Mouse (Mus musculus) intestine, postnatal 0 days (tissue): ENCODE results near the gene D430041D05Rik. TPM values are rescaled to one million over a fixed set of nuclear protein-coding genes. Genes with fewer than 3 reads are reported as not detected.

Experiments used
- ATAC-seq: fragments of 200-750 bp; cut with Nextera tagmentation; 2 replicates; pipeline ENCODE4 v1.8.0; 2017; ENCODE audit warnings: mild to moderate bottlenecking, moderate TSS enrichment, moderate library complexity
- H3K27ac ChIP-seq: fragments of 300-500 bp; sonication (generic); 2 replicates; pipeline ENCODE4 v1.5.1; 2014; ENCODE audit warnings: mild to moderate bottlenecking, low read depth, low read length, moderate library complexity
- H3K27me3 ChIP-seq: fragments of 300-500 bp; sonication (generic); replicated peaks from 2 replicates; pipeline ENCODE4 v1.6.1; 2014; ENCODE audit warnings: low read length, mixed read lengths; ENCODE audit not compliant: control insufficient read depth, insufficient read depth
- H3K36me3 ChIP-seq: fragments of 300-500 bp; sonication (generic); 2 replicates; pipeline ENCODE4 v1.6.1; 2014; ENCODE audit warnings: mild to moderate bottlenecking, moderate library complexity; ENCODE audit not compliant: control insufficient read depth, insufficient read depth
- H3K4me1 ChIP-seq: fragments of 300-500 bp; sonication (generic); replicated peaks from 2 replicates; pipeline ENCODE4 v1.6.1; 2014; ENCODE audit warnings: antibody characterized with exemption, low read length, mixed read lengths; ENCODE audit not compliant: control insufficient read depth, insufficient read depth
- H3K4me2 ChIP-seq: fragments of 300-500 bp; sonication (generic); replicated peaks from 2 replicates; pipeline ENCODE4 v1.6.1; 2014; ENCODE audit warnings: low read depth, mild to moderate bottlenecking, moderate library complexity
- H3K4me3 ChIP-seq: fragments of 300-500 bp; sonication (generic); 2 replicates; pipeline ENCODE4 v1.5.1; 2014; ENCODE audit warnings: low read depth, low read length
- H3K9ac ChIP-seq: fragments of 300-500 bp; sonication (generic); 2 replicates; pipeline ENCODE4 v1.6.1; 2014; ENCODE audit warnings: mild to moderate bottlenecking, low read depth, low read length
- H3K9me3 ChIP-seq: fragments of 300-500 bp; sonication (generic); 2 replicates; pipeline ENCODE4 v1.6.1; 2016; ENCODE audit warnings: mixed run types; ENCODE audit not compliant: control insufficient read depth
- CTCF ChIP-seq: sonication (generic); IDR thresholded peaks from 2 replicates; pipeline ENCODE4 v1.5.1; 2016; ENCODE audit warnings: low read depth, mild to moderate bottlenecking, control low read depth, antibody characterized with exemption, moderate library complexity
- WGBS: fragments of 180-500 bp; shearing (Covaris S2); extraction: QIAGEN DNeasy Blood & Tissue Kit; methylation state at CpG from one replicate; pipeline ENCODE4 v1.1.7; 2014; 5-methylcytosine and 5-hydroxymethylcytosine counted together
- polyA plus RNA-seq: library from polyadenylated mRNA; unstranded; fragments of >200 nt; fragmentation: Nextera tagmentation; extraction: Ambion mirVana; gene quantifications from 2 replicates; pipeline ENCODE4 v1.2.1, GENCODE M21; 2015

The D430041D05Rik gene
- polyA plus RNA-seq, 1 experiment from 2014 or later, result 0.05 TPM

DNA sequence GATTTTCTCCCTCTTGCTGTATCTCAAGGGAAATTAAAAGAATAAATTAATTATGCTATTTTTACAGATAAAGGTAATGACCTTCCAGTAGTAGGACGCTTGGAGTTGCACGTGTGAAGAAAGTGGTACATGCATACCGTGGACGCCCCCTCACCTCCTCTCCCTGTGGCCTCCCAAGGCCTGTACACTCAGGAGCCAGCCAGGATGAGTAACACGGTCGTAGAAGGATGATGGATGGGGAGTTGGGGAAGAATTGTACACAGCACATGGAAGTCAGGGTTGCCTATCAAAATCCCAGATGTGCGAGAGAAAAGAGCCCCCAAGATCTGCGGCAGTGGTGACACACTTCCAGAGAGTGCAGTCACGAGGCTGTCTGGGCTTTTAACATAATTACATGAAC is 14.9 kb downstream of the D430041D05Rik start:
- no peak overlapping the region for H3K9ac ChIP-seq
- H3K4me3 ChIP-seq, result no peak overlapping the region
- no peaks in the 10 kb centered on the region for H3K27me3 ChIP-seq
- no peak for TF ChIP-seq CTCF
- no peak for ATAC-seq
- H3K9me3 ChIP-seq, result no peaks in the 10 kb centered on the region
- H3K4me2 ChIP-seq, result no peak overlapping the region
- 70% methylated on average over 9 of the region's 9 CpGs for WGBS
- H3K4me1 ChIP-seq, result no peaks in the 10 kb centered on the region
- H3K36me3 ChIP-seq, result no peaks in the 10 kb centered on the region
- H3K27ac ChIP-seq, result no peak overlapping the region

- no peaks in the 10 kb centered on the region for H3K27me3 ChIP-seq
- 57% methylated on average over 2 of the region's 2 CpGs for WGBS
- no peak overlapping the region for H3K4me2 ChIP-seq
- no peak overlapping the region for H3K27ac ChIP-seq
- H3K4me3 ChIP-seq, result no peak overlapping the region
- H3K9ac ChIP-seq, result no peak overlapping the region
- no peak for ATAC-seq
- H3K36me3 ChIP-seq, result no peaks in the 10 kb centered on the region
- TF ChIP-seq CTCF, result no peak
- no peaks in the 10 kb centered on the region for H3K9me3 ChIP-seq
- H3K4me1 ChIP-seq, result no peaks in the 10 kb centered on the region
These were observed 16.0 kb downstream of the D430041D05Rik start for GRCm38 (mm10) chr2:104394769-104395168.

- no peak overlapping the region for H3K4me3 ChIP-seq
- H3K36me3 ChIP-seq, result no peaks in the 10 kb centered on the region
- no peak overlapping the region for H3K9ac ChIP-seq
- H3K4me2 ChIP-seq, result no peak overlapping the region
- no peak for TF ChIP-seq CTCF
- no peaks in the 10 kb centered on the region for H3K9me3 ChIP-seq
- no peaks in the 10 kb centered on the region for H3K4me1 ChIP-seq
- WGBS, result 66% methylated on average over 4 of the region's 4 CpGs
- ATAC-seq, result no peak
- no peak overlapping the region for H3K27ac ChIP-seq
- H3K27me3 ChIP-seq, result no peaks in the 10 kb centered on the region
These were observed 18.0 kb downstream of the D430041D05Rik start for GRCm38 (mm10) chr2:104392700-104393312.

GRCm38 (mm10) chr2:104389231-104389630 is 21.6 kb downstream of the D430041D05Rik start:
- no peaks in the 10 kb centered on the region for H3K9me3 ChIP-seq
- H3K4me3 ChIP-seq, result no peak overlapping the region
- H3K4me2 ChIP-seq, result no peak overlapping the region
- H3K27me3 ChIP-seq, result no peaks in the 10 kb centered on the region
- no peaks in the 10 kb centered on the region for H3K36me3 ChIP-seq
- no peaks in the 10 kb centered on the region for H3K4me1 ChIP-seq
- no peak overlapping the region for H3K9ac ChIP-seq
- TF ChIP-seq CTCF, result no peak
- 88% methylated on average over 11 of the region's 11 CpGs for WGBS
- no peak overlapping the region for H3K27ac ChIP-seq
- ATAC-seq, result no peak

- no peaks in the 10 kb centered on the region for H3K27me3 ChIP-seq
- H3K36me3 ChIP-seq, result no peaks in the 10 kb centered on the region
- H3K9me3 ChIP-seq, result no peaks in the 10 kb centered on the region
- no peak for ATAC-seq
- no peak overlapping the region for H3K4me3 ChIP-seq
- no peak overlapping the region for H3K4me2 ChIP-seq
- no peak overlapping the region for H3K27ac ChIP-seq
- H3K4me1 ChIP-seq, result no peaks in the 10 kb centered on the region
- WGBS, result 93% methylated on average over 2 of the region's 2 CpGs
- H3K9ac ChIP-seq, result no peak overlapping the region
- TF ChIP-seq CTCF, result no peak
These were observed 24.9 kb downstream of the D430041D05Rik start for GRCm38 (mm10) chr2:104385941-104386340.

DNA sequence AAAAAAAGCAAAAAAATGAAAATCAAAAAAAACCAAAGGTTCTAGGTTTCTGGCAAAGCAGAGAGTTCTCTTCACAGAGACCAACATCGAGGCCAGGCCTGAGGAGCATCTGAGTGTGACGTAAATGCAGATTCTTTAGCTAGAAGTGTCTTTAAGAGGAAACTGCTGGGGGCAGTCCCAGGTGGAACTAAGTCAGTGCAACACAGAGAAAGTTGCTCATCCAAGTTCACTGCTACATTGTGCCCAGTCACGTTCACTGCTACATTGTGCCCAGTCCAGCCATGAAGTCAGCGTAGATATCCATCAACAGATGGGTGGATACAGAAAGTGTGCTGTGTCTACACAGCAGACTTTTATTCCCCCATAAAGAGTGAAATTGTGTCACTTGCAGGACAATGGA is 27.2 kb downstream of the D430041D05Rik start:
- Histone ChIP-seq H3K36me3 (no peaks in the 10 kb centered on the region), H3K9ac (no peak overlapping the region), H3K4me2 (no peak overlapping the region), H3K27me3 (no peaks in the 10 kb centered on the region), H3K27ac (no peak overlapping the region), H3K4me1 (no peaks in the 10 kb centered on the region), H3K4me3 (no peak overlapping the region), H3K9me3 (no peaks in the 10 kb centered on the region)
- WGBS, result 86% methylated on average over 4 of the region's 4 CpGs
- no peak for ATAC-seq
- TF ChIP-seq CTCF, result no peak

- Histone ChIP-seq H3K9me3 (no peaks in the 10 kb centered on the region), H3K4me2 (no peak overlapping the region), H3K36me3 (no peaks in the 10 kb centered on the region), H3K9ac (no peak overlapping the region), H3K4me1 (no peaks in the 10 kb centered on the region), H3K4me3 (no peak overlapping the region), H3K27ac (no peak overlapping the region), H3K27me3 (no peaks in the 10 kb centered on the region)
- 86% methylated on average over 6 of the region's 6 CpGs for WGBS
- no peak for ATAC-seq
- TF ChIP-seq CTCF, result no peak
These were observed 28.0 kb downstream of the D430041D05Rik start for GRCm38 (mm10) chr2:104382813-104383212.
